Mouse (Mus musculus): ENCODE results near the gene Apip.
A peak's percentile ranks its signal among the peaks of the same experiment; 100 is the strongest.

The Apip gene

GRCm38 (mm10) chr2:103073219-103073982, at the start of gene Apip, which contains the start of gene Pdhx:
Gene Apip, plus strand, starts transcription at chr2:103073675.
Gene Pdhx, minus strand, starts transcription at chr2:103073513.
- DNase-seq (ENCODE audit: low spot score), result peak; percentile 100

DNA sequence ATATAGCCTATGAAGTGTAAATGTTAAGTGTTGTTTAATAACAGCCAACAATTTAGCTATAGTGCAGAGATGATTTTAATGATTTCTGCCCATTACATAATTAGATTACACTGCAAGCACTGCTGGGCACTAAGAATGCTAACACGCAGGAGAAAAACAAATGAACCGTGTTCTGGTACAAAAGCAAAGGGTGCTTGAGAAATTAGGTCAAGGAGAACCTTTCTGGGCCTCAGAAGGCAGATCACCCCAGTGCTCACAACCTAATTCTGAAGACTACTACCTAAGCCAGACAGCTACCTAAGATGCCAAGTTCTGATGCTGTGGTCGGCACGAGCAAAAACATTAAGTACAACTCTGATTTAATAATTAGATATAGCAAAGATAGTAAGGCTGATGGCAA, 35.6 kb upstream of the Apip start:
- no peak for DNase-seq (ENCODE audit: low spot score)

DNA sequence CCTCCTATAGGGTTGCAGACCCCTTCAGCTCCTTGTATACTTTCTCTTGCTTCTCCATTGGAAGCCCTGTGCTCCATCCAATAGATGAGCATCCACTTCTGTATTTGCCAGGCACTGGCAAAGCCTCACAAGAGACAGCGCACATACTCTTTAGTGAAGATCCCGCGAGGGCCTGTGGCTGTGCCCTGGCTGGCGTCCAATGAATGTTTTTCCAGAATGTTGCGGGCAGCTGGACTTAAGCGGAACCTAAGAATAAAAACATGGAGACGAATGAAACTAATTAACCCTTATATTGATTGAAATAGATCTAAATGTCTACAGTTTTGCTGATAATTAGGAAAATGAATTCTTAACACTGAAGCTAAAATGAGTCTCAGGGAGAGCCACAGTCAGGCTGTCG, 32.6 kb upstream of the Apip start:
- peak; percentile 26 for DNase-seq (ENCODE audit: low spot score)

- no peak for DNase-seq (ENCODE audit: low spot score)
Measured at GRCm38 (mm10) chr2:103045286-103045685, 28.2 kb upstream of the Apip start.

GRCm38 (mm10) chr2:103051937-103052893, 21.3 kb upstream of the Apip start:
- DNase-seq (ENCODE audit: low spot score), result no peak

DNA sequence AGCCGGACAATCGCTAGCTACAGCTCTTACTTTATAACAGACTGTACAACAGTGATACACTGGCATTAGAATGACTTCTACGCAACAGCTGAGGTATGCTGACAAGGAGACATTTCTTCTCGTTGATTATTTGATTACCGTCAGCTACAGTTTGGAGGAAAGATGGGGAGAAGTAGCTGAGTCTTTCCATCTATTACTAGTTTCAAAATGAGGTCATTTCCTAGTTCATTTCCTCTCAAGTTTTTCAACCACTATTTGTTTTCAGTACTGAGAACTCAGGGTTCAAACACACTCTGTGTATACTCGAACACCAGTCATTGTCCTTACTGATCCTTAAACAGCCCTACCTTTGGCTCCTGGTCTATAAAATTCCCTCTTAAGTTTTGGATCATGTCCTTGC, 17.7 kb upstream of the Apip start:
- DNase-seq (ENCODE audit: low spot score), result no peak

GRCm38 (mm10) chr2:103058266-103058665, 15.2 kb upstream of the Apip start:
- no peak for DNase-seq (ENCODE audit: low spot score)

GRCm38 (mm10) chr2:103062865-103063264, 10.6 kb upstream of the Apip start:
- DNase-seq (ENCODE audit: low spot score), result peak; percentile 73

GRCm38 (mm10) chr2:103066683-103067551, 6.6 kb upstream of the Apip start:
- DNase-seq (ENCODE audit: low spot score), result no peak

- DNase-seq (ENCODE audit: low spot score), result no peak
Measured at GRCm38 (mm10) chr2:103067552-103068207, 5.8 kb upstream of the Apip start.

DNA sequence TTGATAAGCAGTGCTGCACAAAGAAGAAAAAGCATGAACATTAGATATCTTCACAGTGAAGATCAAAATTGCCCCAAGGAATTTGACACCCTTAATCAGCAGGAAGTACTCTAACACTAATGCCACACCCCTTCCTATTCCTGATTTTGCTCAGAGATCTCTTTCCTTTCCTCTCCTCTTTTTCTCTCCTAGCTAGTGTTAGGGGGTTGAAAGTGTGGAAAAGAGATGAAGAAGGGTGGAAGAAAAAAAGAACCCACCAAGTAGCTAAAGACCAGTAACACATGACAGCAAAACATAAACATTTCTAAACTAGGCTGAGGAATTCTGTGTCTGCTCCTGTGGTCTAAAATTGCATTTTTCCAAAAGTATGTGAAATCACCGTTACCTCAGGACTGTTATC, 4.9 kb upstream of the Apip start:
- DNase-seq (ENCODE audit: low spot score), result no peak

DNA sequence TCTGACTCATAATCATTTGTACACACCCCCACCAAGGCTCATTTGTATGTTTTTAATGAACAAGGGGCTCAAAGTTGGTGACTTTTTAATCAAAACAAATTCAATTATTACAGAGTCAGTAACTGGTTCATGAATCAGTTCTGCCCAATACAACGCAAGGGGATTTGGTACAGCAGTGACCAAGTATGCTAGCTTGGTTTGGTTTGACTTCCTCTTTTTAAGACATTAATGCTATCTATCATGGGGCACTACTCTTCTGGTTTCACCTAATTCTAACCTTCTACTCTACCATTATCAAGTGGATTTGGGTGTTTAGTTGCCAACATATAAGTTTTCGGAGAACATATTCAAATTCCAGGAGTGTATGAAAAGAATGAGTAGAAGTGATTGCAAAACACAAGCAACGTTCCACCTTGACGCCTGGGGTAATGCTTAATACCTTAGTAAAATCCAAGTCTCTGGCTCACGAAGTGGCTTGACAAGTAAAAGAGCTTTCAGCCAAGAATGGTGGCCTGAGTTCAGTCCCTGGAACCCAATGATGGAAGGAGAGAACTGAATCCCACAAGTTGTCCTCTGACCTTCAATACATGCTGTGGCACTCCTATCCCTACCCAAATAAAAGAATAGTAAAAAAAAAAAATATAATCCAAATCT, 3.6 kb upstream of the Apip start:
- no peak for DNase-seq (ENCODE audit: low spot score)

DNA sequence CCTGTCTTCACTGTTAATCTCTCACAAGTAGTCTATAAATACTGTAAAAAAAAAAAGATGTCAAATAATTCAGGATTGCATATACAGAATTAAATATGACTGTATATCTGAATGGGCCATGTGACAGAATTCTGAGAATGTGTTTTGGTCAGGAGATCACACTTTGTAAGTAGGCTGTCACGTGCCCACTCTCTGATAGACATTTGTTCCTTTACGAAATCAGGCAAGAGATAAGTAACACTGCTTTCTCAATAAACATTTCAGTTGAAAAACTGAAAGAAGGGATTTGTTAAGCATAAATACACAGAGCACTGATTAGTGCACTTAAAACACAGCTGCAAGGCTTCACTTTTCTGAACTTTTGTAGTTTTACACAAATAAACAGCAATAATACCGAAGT, 2.9 kb upstream of the Apip start:
- DNase-seq (ENCODE audit: low spot score), result no peak

DNA sequence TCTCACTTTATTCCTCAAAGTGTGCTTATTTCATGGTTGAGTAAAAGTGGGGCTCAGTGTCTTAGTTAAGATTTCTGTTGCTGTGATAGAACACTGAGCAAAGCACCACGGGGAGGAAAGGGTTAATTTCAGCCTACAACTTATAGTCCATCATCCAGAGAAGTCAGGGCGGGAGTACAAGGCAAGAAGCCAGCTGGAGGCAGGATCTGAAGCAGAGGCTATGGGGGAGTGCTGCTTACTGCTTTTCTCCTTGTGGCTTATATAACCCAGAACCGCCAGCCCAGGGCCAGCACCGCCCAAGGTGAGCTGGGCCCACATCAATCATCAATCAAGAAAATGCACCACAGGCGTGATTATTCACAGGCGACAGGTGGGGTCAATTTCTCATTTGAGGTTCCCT, 7.6 kb downstream of the Apip start:
- DNase-seq (ENCODE audit: low spot score), result no peak

DNA sequence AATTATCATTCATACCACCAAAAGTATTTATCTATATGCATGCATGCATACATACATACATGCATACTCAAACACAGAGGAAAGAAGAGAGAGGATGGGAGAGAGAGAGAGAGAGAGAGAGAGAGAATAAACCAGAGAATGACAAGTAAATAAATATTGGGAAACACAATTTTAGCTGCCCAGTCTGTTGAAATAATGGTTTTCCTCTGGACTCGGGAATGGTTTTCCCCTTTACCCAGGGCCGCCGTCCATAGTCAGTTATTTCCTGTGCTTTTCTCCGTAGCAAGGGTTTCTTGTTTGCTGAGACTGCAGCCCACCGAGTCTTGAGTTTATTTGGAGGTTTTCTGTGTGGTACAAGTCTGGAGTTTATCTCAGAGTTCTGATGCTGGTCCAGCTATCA, 8.2 kb downstream of the Apip start:
- DNase-seq (ENCODE audit: low spot score), result peak; percentile 54

- no peak for DNase-seq (ENCODE audit: low spot score)
Measured at GRCm38 (mm10) chr2:103082853-103083252, 9.4 kb downstream of the Apip start.

GRCm38 (mm10) chr2:103084451-103084850, 11.0 kb downstream of the Apip start:
- peak; percentile 60 for DNase-seq (ENCODE audit: low spot score)

- no peak for DNase-seq (ENCODE audit: low spot score)
Measured at GRCm38 (mm10) chr2:103085633-103086032, 12.2 kb downstream of the Apip start.

DNA sequence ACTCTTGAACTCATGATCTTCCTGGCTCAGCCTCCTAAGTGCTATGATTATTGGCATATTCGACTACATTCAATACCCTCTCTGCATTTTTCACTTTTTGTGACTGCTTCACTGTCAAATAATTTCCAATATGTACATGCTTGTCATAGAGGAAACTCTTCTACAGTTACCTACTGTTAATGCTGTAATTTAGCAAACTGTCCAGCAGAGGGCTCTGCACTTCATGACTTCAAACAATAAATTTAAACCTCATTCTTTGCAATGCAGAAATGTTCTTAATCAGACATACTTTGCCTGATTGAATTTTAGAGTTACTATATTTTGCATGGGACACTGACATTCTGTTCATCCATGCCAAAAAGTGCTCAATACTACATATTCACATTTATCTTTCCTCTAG, 13.0 kb downstream of the Apip start:
- peak; percentile 68 for DNase-seq (ENCODE audit: low spot score)

GRCm38 (mm10) chr2:103088099-103088498, 14.6 kb downstream of the Apip start:
- DNase-seq (ENCODE audit: low spot score), result no peak

DNA sequence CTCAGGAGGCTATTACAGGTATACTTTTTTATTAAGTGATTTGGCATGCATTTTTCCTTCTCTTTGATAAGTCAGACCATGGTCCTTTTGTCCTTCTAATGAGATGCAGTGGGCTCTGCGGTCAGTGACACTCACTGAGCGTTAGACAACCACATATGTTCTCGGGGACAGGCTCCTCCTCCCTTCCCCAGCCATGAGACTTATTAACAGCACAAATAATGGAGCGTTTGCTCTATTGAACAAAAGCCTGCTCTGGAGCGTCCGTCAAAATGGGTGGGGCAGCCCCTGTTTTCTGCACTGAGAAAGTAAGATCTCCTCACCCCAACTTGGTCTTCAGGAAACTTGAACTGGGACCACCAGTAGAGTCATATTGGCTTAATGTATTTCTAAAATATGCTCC, 16.0 kb downstream of the Apip start:
- no peak for DNase-seq (ENCODE audit: low spot score)

All from adipocyte (in vitro differentiated cells).